Mouse (Mus musculus): ENCODE data around the gene Ppp1r10. TPM values are rescaled to one million over a fixed set of nuclear protein-coding genes. Genes with fewer than 3 reads are reported as not detected.

Ppp1r10 gene
- polyA plus RNA-seq, 1 experiment = 26.1 TPM

GRCm38 (mm10) chr17:35919864-35920301, 3.6 kb downstream of the Ppp1r10 start:
- Histone ChIP-seq H3K36me3 (ENCODE audit: control insufficient read depth, insufficient read depth, low read length) (peaks cover 18% of the 10 kb centered on the region), H3K27me3 (ENCODE audit: control insufficient read depth, insufficient read depth, low read length) (no peaks in the 10 kb centered on the region), H3K4me3 (ENCODE audit: extremely low read depth, insufficient read depth, insufficient read length) (no peak overlapping the region), H3K27ac (ENCODE audit: insufficient read depth, low read length) (peak overlapping the region; percentile 75; the same call in 1 of the 2 replicates), H3K4me1 (ENCODE audit: control insufficient read depth, insufficient read depth, insufficient read length) (peaks cover 8% of the 10 kb centered on the region)
- no peak for TF ChIP-seq POLR2A (IDR thresholded peaks at IDR 0.05; ENCODE audit: low read depth, low read length)
- no peak for TF ChIP-seq CTCF (IDR thresholded peaks at IDR 0.05; ENCODE audit: extremely low read depth, insufficient read depth, insufficient read length, insufficient replicate concordance)
- 53% methylated on average over 6 of the region's 6 CpGs for WGBS
- no peak for DNase-seq (ENCODE audit: low read depth in 1 of 2, low spot score in 2 of 2)

DNA sequence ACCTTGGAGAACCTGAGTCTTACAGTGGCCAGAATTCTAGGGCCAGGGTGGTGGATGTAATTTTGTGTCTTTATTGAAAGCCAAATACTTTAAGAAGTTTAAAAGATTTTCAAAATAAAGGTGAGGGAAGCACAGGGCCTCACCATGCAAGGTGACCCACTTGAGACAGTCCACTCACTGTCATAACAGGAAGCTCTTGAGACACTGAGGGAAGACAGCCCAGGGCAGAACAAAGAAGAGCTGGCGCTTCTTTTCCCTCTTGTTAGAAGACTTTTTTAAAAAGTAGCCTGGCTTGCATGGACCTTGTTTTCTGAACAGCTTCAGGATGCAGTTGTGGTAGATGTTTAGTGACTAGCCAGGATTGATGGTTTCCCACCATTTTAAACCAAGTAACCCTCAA, 4.2 kb downstream of the Ppp1r10 start:
- WGBS = 56% methylated on average over 1 of the region's 1 CpGs
- Histone ChIP-seq H3K36me3 (ENCODE audit: control insufficient read depth, insufficient read depth, low read length) (peaks cover 22% of the 10 kb centered on the region), H3K27me3 (ENCODE audit: control insufficient read depth, insufficient read depth, low read length) (no peaks in the 10 kb centered on the region), H3K27ac (ENCODE audit: insufficient read depth, low read length) (peak overlapping the region; percentile 75; the same call in 1 of the 2 replicates), H3K4me3 (ENCODE audit: extremely low read depth, insufficient read depth, insufficient read length) (no peak overlapping the region), H3K4me1 (ENCODE audit: control insufficient read depth, insufficient read depth, insufficient read length) (peaks cover 8% of the 10 kb centered on the region)
- DNase-seq (ENCODE audit: low read depth in 1 of 2, low spot score in 2 of 2) = no peak
- TF ChIP-seq POLR2A (IDR thresholded peaks at IDR 0.05; ENCODE audit: low read depth, low read length) (no peak), CTCF (IDR thresholded peaks at IDR 0.05; ENCODE audit: extremely low read depth, insufficient read depth, insufficient read length, insufficient replicate concordance) (no peak)

DNA sequence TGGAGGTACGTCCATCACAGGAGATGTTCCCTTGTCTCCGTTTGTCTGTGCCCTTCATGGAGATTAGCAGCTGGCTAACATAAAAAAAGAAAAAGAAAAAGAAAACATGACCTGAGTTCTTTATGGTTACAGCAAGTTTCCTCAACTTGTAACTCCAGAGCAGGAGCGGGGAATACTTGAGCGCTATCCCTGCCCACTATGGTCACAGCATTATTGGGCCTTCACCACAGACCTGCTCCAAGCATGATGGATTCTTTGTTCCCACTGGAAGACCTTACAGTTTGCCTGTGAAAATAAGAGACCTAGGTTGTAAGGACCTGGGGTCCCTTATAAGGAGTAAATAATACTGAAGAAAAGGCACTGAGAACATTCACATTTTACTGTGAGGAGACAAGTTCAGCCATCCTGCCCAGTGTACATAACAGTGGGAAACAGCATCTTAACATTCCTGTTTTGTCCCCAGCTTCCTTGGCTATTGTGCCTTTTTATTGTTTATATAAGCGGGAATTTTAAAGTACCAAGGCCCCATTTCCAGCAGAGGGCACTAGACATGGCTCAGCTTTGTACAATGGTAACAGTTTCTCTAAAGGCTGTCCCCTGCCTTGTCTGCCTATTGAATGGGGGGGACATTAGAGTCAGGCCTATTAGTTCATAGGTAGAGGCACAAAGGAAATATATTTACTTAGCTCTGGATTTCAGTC, 4.8 kb downstream of the Ppp1r10 start:
- peaks cover 5% of the 10 kb centered on the region for H3K4me1 ChIP-seq (ENCODE audit: control insufficient read depth, insufficient read depth, insufficient read length)
- H3K27me3 ChIP-seq (ENCODE audit: control insufficient read depth, insufficient read depth, low read length) = no peaks in the 10 kb centered on the region
- peaks cover 22% of the 10 kb centered on the region for H3K36me3 ChIP-seq (ENCODE audit: control insufficient read depth, insufficient read depth, low read length)
- 87% methylated on average over 5 of the region's 5 CpGs for WGBS
- H3K27ac ChIP-seq (ENCODE audit: insufficient read depth, low read length) = no peak overlapping the region
- TF ChIP-seq POLR2A (IDR thresholded peaks at IDR 0.05; ENCODE audit: low read depth, low read length) (no peak), CTCF (IDR thresholded peaks at IDR 0.05; ENCODE audit: extremely low read depth, insufficient read depth, insufficient read length, insufficient replicate concordance) (no peak)
- DNase-seq (ENCODE audit: low read depth in 1 of 2, low spot score in 2 of 2) = no peak
- H3K4me3 ChIP-seq (ENCODE audit: extremely low read depth, insufficient read depth, insufficient read length) = no peak overlapping the region

DNA sequence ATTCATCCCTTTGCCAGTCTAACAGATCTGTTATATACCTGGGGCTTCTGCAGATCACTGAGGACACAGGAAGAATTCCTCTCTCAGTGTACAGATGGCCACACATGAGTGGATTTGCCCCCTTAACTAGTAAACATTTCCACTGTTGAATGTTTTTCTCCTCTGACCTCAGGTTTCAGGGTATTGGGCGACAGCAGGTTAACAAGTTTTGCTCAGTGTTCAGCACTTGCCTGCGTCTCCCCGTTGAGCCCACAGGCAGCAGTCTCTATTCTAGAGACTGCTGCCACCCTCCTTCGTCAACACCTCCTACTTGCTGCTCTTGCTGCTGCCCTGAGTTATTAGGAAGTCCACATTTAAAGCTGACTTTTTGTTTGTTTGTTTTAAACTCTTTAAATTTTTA, 5.5 kb downstream of the Ppp1r10 start:
- no peaks in the 10 kb centered on the region for H3K27me3 ChIP-seq (ENCODE audit: control insufficient read depth, insufficient read depth, low read length)
- no peak overlapping the region for H3K27ac ChIP-seq (ENCODE audit: insufficient read depth, low read length)
- WGBS = 87% methylated on average over 4 of the region's 4 CpGs
- no peak for DNase-seq (ENCODE audit: low read depth in 1 of 2, low spot score in 2 of 2)
- TF ChIP-seq POLR2A (IDR thresholded peaks at IDR 0.05; ENCODE audit: low read depth, low read length) (no peak), CTCF (IDR thresholded peaks at IDR 0.05; ENCODE audit: extremely low read depth, insufficient read depth, insufficient read length, insufficient replicate concordance) (no peak)
- H3K4me3 ChIP-seq (ENCODE audit: extremely low read depth, insufficient read depth, insufficient read length) = no peak overlapping the region
- H3K36me3 ChIP-seq (ENCODE audit: control insufficient read depth, insufficient read depth, low read length) = peaks cover 27% of the 10 kb centered on the region
- H3K4me1 ChIP-seq (ENCODE audit: control insufficient read depth, insufficient read depth, insufficient read length) = peaks cover 5% of the 10 kb centered on the region

- H3K4me1 ChIP-seq (ENCODE audit: control insufficient read depth, insufficient read depth, insufficient read length) = peaks cover 5% of the 10 kb centered on the region
Measured at GRCm38 (mm10) chr17:35922566-35922965, 6.3 kb downstream of the Ppp1r10 start.

GRCm38 (mm10) chr17:35923281-35923680, 7.0 kb downstream of the Ppp1r10 start:
- Histone ChIP-seq H3K4me3 (ENCODE audit: extremely low read depth, insufficient read depth, insufficient read length) (no peak overlapping the region), H3K27me3 (ENCODE audit: control insufficient read depth, insufficient read depth, low read length) (no peaks in the 10 kb centered on the region), H3K36me3 (ENCODE audit: control insufficient read depth, insufficient read depth, low read length) (peaks cover 26% of the 10 kb centered on the region), H3K27ac (ENCODE audit: insufficient read depth, low read length) (no peak overlapping the region), H3K4me1 (ENCODE audit: control insufficient read depth, insufficient read depth, insufficient read length) (peaks cover 5% of the 10 kb centered on the region)
- WGBS = 93% methylated on average over 4 of the region's 4 CpGs
- no peak for TF ChIP-seq POLR2A (IDR thresholded peaks at IDR 0.05; ENCODE audit: low read depth, low read length)
- TF ChIP-seq CTCF (IDR thresholded peaks at IDR 0.05; ENCODE audit: extremely low read depth, insufficient read depth, insufficient read length, insufficient replicate concordance) = no peak
- DNase-seq (ENCODE audit: low read depth in 1 of 2, low spot score in 2 of 2) = no peak

More at GRCm38 (mm10) chr17:35922566-35922965, 6.3 kb downstream of the Ppp1r10 start:
- TF ChIP-seq POLR2A (IDR thresholded peaks at IDR 0.05; ENCODE audit: low read depth, low read length) = no peak
- no peak for TF ChIP-seq CTCF (IDR thresholded peaks at IDR 0.05; ENCODE audit: extremely low read depth, insufficient read depth, insufficient read length, insufficient replicate concordance)
- Histone ChIP-seq H3K27me3 (ENCODE audit: control insufficient read depth, insufficient read depth, low read length) (no peaks in the 10 kb centered on the region), H3K36me3 (ENCODE audit: control insufficient read depth, insufficient read depth, low read length) (peaks cover 24% of the 10 kb centered on the region), H3K27ac (ENCODE audit: insufficient read depth, low read length) (no peak overlapping the region), H3K4me3 (ENCODE audit: extremely low read depth, insufficient read depth, insufficient read length) (no peak overlapping the region)
- 68% methylated on average over 3 of the region's 3 CpGs for WGBS
- DNase-seq (ENCODE audit: low read depth in 1 of 2, low spot score in 2 of 2) = no peak

- Histone ChIP-seq H3K4me3 (ENCODE audit: extremely low read depth, insufficient read depth, insufficient read length) (no peak overlapping the region), H3K36me3 (ENCODE audit: control insufficient read depth, insufficient read depth, low read length) (peaks cover 50% of the 10 kb centered on the region), H3K27me3 (ENCODE audit: control insufficient read depth, insufficient read depth, low read length) (no peaks in the 10 kb centered on the region), H3K27ac (ENCODE audit: insufficient read depth, low read length) (no peak overlapping the region), H3K4me1 (ENCODE audit: control insufficient read depth, insufficient read depth, insufficient read length) (no peaks in the 10 kb centered on the region)
- WGBS = 80% methylated on average over 1 of the region's 1 CpGs
- no peak for DNase-seq (ENCODE audit: low read depth in 1 of 2, low spot score in 2 of 2)
- TF ChIP-seq POLR2A (IDR thresholded peaks at IDR 0.05; ENCODE audit: low read depth, low read length) (no peak), CTCF (IDR thresholded peaks at IDR 0.05; ENCODE audit: extremely low read depth, insufficient read depth, insufficient read length, insufficient replicate concordance) (no peak)
Measured at GRCm38 (mm10) chr17:35927471-35927870, 11.2 kb downstream of the Ppp1r10 start.
